Mouse (Mus musculus): ENCODE measurements around the gene Drd5.

- no peak for TF ChIP-seq GATA1 (IDR thresholded peaks at IDR 0.05; ENCODE audit: borderline replicate concordance, low read length)
- TF ChIP-seq FLI1 (IDR thresholded peaks at IDR 0.05; ENCODE audit: low read length): no peak
Measured at GRCm38 (mm10) chr5:38318966-38319786, at the start of gene Drd5.
